Mouse (Mus musculus): Measurements from ENCODE around the gene Ccdc62. TPM values are rescaled to one million over a fixed set of nuclear protein-coding genes. Genes with fewer than 3 reads are reported as not detected.
A peak's percentile ranks its signal among the peaks of the same experiment; 100 is the strongest.

Gene Ccdc62
- polyA plus RNA-seq, 1 experiment = 8.0 TPM

DNA sequence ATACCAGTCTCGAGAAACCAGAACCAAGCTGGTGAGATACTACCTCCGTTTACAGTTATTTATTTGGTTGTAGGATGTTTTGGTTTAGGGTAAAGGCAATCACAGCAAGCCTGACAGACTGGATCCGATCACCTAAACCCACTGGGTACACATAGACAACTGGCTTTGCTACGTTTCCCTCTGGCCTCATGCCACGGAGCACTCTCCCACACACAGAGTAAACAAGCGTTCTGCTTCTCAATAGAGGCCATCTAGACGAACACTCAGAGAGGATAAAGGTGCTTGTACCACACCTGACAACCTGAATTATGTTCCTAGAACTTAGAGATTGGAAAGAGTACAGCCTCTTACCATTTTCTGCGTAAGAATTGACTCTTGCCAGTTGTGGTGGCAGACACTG lies 29.6 kb downstream of the Ccdc62 start:
- H3K4me1 ChIP-seq (ENCODE audit: control insufficient read depth, insufficient read depth, low read length) = no peaks in the 10 kb centered on the region
- no peak overlapping the region for H3K27ac ChIP-seq (ENCODE audit: insufficient read depth, low read length)
- H3K4me3 ChIP-seq (ENCODE audit: insufficient read depth, low read length) = no peak overlapping the region
- TF ChIP-seq CTCF (IDR thresholded peaks at IDR 0.05; ENCODE audit: borderline replicate concordance, insufficient read depth, low read length) (no peak), POLR2A (IDR thresholded peaks at IDR 0.05; ENCODE audit: low read depth, low read length) (no peak)

DNA sequence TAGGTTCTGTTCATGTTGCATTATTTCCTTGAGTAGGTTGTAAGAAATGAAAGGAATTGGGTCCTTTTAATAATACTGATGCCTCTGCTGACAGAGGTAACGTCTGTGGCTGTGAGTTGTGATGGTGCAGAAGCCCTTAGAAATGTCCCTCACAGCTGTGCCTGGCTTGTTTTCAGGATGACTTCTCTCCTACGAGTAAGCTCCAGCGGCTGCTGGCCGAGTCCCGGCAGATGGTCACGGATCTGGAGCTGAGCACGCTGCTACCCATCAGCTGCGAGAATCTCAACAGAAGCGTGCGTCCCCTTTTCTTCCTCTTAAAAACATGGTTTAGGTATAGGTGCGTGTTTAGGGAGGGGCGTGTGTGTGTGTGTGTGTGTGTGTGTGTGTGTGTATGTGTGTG lies 30.6 kb downstream of the Ccdc62 start:
- Histone ChIP-seq H3K27ac (ENCODE audit: insufficient read depth, low read length) (no peak overlapping the region), H3K4me3 (ENCODE audit: insufficient read depth, low read length) (no peak overlapping the region), H3K4me1 (ENCODE audit: control insufficient read depth, insufficient read depth, low read length) (no peaks in the 10 kb centered on the region)
- no peak for TF ChIP-seq CTCF (IDR thresholded peaks at IDR 0.05; ENCODE audit: borderline replicate concordance, insufficient read depth, low read length)
- no peak for TF ChIP-seq POLR2A (IDR thresholded peaks at IDR 0.05; ENCODE audit: low read depth, low read length)

DNA sequence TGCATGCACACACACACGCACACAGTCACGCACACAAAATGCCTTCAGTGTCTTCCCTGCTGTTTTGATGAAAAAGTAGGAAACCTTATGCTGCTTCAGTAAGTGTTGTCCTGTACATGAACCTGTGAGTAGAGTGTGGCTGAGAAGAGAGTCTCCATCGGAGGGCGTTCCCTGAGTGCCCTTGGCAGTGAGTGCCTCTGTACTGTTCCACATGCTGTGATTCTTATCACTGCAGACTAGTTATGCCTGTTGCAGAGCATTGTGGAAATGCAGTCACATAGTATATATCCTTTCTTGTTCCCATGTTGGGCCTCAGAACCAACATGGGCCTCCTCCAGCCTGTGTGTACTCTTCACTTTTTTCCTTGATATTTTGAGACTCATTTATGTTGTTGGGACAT lies 33.7 kb downstream of the Ccdc62 start:
- no peak overlapping the region for H3K4me3 ChIP-seq (ENCODE audit: insufficient read depth, low read length)
- TF ChIP-seq POLR2A (IDR thresholded peaks at IDR 0.05; ENCODE audit: low read depth, low read length) = no peak
- no peak for TF ChIP-seq CTCF (IDR thresholded peaks at IDR 0.05; ENCODE audit: borderline replicate concordance, insufficient read depth, low read length)
- H3K4me1 ChIP-seq (ENCODE audit: control insufficient read depth, insufficient read depth, low read length) = no peaks in the 10 kb centered on the region
- H3K27ac ChIP-seq (ENCODE audit: insufficient read depth, low read length) = no peak overlapping the region

DNA sequence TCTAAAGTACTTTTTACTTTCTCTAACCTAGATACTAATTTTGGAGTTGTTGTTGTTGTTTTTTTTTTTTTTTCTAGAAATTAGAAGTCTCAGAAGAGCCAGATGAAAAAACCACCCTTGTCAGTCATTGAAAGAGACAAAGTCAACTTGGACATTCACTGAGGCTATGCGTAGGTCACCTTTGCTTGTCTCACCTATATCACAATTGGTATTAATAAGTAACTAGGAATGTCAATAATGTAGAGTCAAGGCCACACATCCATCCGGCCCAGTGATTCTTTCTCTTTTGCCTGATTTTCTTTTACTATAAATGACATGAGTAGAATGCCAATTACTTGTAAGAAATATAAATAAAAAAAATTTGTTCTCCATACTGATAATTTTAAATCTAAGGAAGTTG lies 36.3 kb downstream of the Ccdc62 start:
- no peaks in the 10 kb centered on the region for H3K4me1 ChIP-seq (ENCODE audit: control insufficient read depth, insufficient read depth, low read length)
- no peak overlapping the region for H3K4me3 ChIP-seq (ENCODE audit: insufficient read depth, low read length)
- H3K27ac ChIP-seq (ENCODE audit: insufficient read depth, low read length) = no peak overlapping the region
- TF ChIP-seq CTCF (IDR thresholded peaks at IDR 0.05; ENCODE audit: borderline replicate concordance, insufficient read depth, low read length) (no peak), POLR2A (IDR thresholded peaks at IDR 0.05; ENCODE audit: low read depth, low read length) (no peak)

DNA sequence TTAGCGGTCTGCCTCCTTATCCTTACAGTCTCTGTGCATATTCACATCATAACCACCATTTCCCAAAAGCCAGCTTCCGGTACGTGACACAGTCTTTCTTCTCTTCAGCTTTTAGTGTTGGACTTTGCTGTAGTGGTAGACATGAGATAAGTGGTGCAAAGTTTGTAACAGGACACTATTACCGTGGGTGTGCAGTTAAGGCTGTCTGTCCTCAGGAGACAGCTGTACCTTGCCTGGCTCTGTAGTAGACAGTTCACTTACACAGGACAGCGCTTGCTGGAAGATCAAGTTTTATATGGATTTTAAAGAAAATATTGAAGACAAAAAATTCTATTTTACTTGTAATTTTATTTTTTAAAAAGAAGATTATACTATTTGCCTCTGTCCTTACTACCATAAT lies 38.0 kb downstream of the Ccdc62 start:
- Histone ChIP-seq H3K4me1 (ENCODE audit: control insufficient read depth, insufficient read depth, low read length) (no peaks in the 10 kb centered on the region), H3K4me3 (ENCODE audit: insufficient read depth, low read length) (no peak overlapping the region), H3K27ac (ENCODE audit: insufficient read depth, low read length) (no peak overlapping the region)
- TF ChIP-seq POLR2A (IDR thresholded peaks at IDR 0.05; ENCODE audit: low read depth, low read length) (no peak), CTCF (IDR thresholded peaks at IDR 0.05; ENCODE audit: borderline replicate concordance, insufficient read depth, low read length) (no peak)

DNA sequence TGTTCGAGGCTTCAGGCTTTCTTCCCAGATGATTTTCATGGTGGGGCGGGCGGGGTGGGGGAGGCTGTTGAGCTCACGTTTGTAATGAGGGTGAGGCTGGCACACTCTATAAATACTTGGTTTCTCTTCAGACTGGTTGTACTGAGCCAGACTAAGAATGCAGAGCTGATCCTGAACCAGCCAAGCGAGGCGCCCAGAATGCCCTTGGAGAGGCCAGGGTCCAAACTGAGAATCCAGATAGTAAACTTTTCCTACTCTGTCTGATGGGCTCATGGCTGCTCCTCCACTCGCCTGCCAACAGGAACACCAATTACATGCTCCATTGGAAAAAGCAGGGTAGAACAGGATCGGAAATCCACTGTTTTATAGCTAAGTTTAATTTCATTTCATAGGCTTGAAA lies 38.7 kb downstream of the Ccdc62 start:
- TF ChIP-seq POLR2A (IDR thresholded peaks at IDR 0.05; ENCODE audit: low read depth, low read length) (no peak), CTCF (IDR thresholded peaks at IDR 0.05; ENCODE audit: borderline replicate concordance, insufficient read depth, low read length) (no peak)

DNA sequence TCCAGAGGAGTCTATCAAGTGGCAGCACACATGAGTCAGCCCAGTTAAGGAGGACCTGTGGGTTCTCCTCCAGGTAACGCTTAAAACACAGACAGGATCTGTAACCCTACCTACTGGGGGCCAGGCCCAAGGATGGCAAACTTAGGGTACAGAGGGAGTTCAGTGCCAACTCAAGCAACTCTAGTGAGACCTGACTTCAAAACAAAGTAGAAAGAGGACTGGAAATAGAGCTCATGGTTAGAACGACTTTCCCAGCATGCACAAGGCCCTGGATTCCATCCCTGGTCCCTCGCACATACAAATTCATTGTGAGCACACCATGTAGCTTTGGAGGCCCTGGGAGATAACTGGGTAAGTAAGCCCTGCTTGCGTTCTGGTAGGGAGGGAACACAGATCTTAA lies 40.1 kb downstream of the Ccdc62 start:
- no peak for TF ChIP-seq POLR2A (IDR thresholded peaks at IDR 0.05; ENCODE audit: low read depth, low read length)
- TF ChIP-seq CTCF (IDR thresholded peaks at IDR 0.05; ENCODE audit: borderline replicate concordance, insufficient read depth, low read length) = no peak

More for the DNA sequence above, 38.7 kb downstream of the Ccdc62 start:
- H3K4me1 ChIP-seq (ENCODE audit: control insufficient read depth, insufficient read depth, low read length) = no peaks in the 10 kb centered on the region
- no peak overlapping the region for H3K27ac ChIP-seq (ENCODE audit: insufficient read depth, low read length)
- H3K4me3 ChIP-seq (ENCODE audit: insufficient read depth, low read length) = no peak overlapping the region

DNA sequence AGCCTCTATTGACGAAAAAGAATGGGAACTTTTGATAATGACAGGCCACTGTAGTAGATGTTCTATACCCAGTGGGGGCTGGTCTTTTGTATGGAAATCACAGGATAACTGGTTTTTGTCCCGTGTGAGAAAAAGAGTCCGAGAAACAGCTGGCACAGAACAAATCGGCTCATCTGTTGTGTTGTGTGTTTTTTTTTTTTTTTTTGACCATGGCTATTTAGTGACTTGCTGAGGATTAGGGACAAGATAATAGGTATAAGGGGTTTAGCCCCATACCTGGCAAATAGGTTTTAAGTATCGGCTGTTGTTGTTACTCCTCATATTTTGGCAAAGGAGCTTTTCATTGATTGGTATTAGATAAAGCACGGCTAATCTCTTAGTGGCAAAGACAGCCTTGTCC lies 42.0 kb downstream of the Ccdc62 start:
- H3K4me1 ChIP-seq (ENCODE audit: control insufficient read depth, insufficient read depth, low read length) = no peaks in the 10 kb centered on the region
- no peak overlapping the region for H3K27ac ChIP-seq (ENCODE audit: insufficient read depth, low read length)
- TF ChIP-seq POLR2A (IDR thresholded peaks at IDR 0.05; ENCODE audit: low read depth, low read length) (no peak), CTCF (IDR thresholded peaks at IDR 0.05; ENCODE audit: borderline replicate concordance, insufficient read depth, low read length) (no peak)
- no peak overlapping the region for H3K4me3 ChIP-seq (ENCODE audit: insufficient read depth, low read length)

More for the DNA sequence above, 40.1 kb downstream of the Ccdc62 start:
- Histone ChIP-seq H3K4me1 (ENCODE audit: control insufficient read depth, insufficient read depth, low read length) (no peaks in the 10 kb centered on the region), H3K27ac (ENCODE audit: insufficient read depth, low read length) (no peak overlapping the region), H3K4me3 (ENCODE audit: insufficient read depth, low read length) (no peak overlapping the region)

DNA sequence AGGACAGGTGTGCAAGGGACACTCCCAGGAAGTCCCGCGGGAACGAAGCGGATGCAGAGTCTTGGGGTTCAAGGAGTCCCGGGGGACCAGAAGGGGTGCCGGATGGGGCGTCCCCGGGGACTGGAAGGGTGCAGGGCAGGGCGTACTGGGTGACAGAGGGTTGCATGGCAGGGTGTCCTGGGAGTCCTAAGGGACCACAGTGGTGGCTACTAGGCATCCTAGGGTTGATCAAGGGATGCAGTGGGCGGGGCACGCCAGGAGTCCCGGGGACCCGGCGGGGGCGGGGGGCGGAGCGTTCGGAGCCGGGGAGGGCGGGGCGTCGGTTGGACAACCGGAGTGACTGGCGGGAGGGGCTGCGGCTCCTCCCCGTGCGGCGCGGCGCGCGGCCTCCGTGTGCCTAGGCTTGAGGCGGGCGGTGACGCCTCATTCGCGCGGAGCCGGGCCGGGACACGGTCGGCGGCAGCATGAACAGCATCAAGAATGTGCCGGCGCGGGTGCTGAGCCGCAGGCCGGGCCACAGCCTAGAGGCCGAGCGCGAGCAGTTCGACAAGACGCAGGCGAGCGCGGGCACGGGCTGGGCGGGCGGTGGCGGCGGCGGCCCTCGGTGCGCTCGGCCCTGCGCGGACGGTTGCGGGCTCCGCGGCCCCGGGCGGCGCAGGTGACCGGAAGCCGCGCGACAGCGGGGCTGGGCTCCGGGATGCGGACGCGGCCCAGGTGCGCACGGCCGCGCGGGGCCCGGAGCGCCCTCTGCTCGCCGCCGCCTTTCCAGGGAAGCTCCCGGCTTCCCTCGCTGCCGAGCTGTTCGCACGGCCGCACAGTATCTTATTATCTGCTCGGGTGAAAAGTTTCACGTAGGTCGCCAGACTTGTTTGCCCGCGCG lies 43.1 kb downstream of the Ccdc62 start, which contains the start of gene Hip1r:
Hip1r (plus strand) TSS at position 330 of the 880 bp plus-strand sequence.
- Histone ChIP-seq H3K4me3 (ENCODE audit: insufficient read depth, low read length) (peak within 1 kb of the TSS; percentile 64), H3K4me1 (ENCODE audit: control insufficient read depth, insufficient read depth, low read length) (no peaks in the 10 kb centered on the region), H3K27ac (ENCODE audit: insufficient read depth, low read length) (no peak within 1 kb of the TSS)
- TF ChIP-seq CTCF (IDR thresholded peaks at IDR 0.05; ENCODE audit: borderline replicate concordance, insufficient read depth, low read length) (no peak), POLR2A (IDR thresholded peaks at IDR 0.05; ENCODE audit: low read depth, low read length) (peak; percentile 72)

DNA sequence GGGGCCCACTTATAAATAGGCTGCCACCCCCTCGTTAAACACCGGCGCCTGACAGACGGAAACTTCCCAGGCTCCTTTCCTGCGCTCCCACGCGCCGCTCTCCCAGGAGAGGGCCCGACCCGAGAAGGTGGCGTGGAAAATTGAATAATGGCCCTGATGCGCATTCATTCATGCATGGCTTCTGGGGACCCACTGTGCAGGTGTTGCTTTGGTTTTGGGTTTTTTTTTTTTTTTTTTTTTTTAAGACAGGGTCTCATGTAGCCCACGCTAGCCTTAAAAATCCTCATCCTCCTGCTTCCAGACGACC lies 43.7 kb downstream of the Ccdc62 start:
- H3K4me1 ChIP-seq (ENCODE audit: control insufficient read depth, insufficient read depth, low read length) = no peaks in the 10 kb centered on the region
- no peak overlapping the region for H3K27ac ChIP-seq (ENCODE audit: insufficient read depth, low read length)
- H3K4me3 ChIP-seq (ENCODE audit: insufficient read depth, low read length) = peak overlapping the region; percentile 64
- TF ChIP-seq POLR2A (IDR thresholded peaks at IDR 0.05; ENCODE audit: low read depth, low read length) = no peak
- TF ChIP-seq CTCF (IDR thresholded peaks at IDR 0.05; ENCODE audit: borderline replicate concordance, insufficient read depth, low read length) = no peak
